Mouse (Mus musculus) spleen, postnatal 0 days (tissue): Measurements from ENCODE around the gene Mest. TPM values are rescaled to one million over a fixed set of nuclear protein-coding genes. Genes with fewer than 3 reads are reported as not detected.

ENCODE experiments used
- microRNA counts: library from miRNA; unstranded; fragments of <30 nt; microRNA quantifications from one replicate; lab custom pipeline; 2015
- polyA plus RNA-seq: library from polyadenylated mRNA; unstranded; fragments of >200 nt; fragmentation: Nextera tagmentation; extraction: Ambion mirVana; gene quantifications from 2 replicates; pipeline ENCODE4 v1.2.1, GENCODE M21; 2015

The Mest gene
- 118 and 147 TPM in 2 replicates for polyA plus RNA-seq

DNA sequence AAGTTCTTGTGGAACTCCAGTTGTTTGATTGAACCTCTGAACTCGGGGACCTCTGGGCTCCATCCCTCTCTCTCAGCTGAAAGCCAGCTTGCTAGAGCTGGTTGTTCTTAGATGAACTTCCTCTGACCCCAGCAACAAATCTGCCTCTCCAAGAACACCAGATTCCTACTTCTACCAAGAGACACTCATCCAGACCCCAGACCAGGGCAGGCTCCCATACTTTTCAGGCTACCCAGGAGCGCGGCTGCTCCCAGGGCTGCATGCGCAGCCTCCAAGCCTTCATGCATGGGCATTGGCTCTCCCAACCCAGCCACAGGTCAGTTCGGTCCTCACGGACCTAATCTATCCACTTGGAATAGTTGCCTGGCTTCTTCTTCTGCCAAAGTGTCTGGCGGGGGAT lies at the start of gene Mest:
Gene Mest (plus strand): TSS at position 217 of the 400 bp plus-strand sequence.

GRCm38 (mm10) chr6:30693350-30693991 lies 29.9 kb upstream of the Mest start, which contains the start of gene Cep41:
Gene Cep41, minus strand, starts transcription at chr6:30693749.

MicroRNA genes within 50 kb of the gene (microRNA counts, 519-probe panel; counts per million panel counts)
- 5,133 counts per million, percentile 36 among the panel's probes with 10 or more counts for microRNA mmu-miR-335-3p (lab: Ali Mortazavi, UCI)
- microRNA mmu-miR-335-5p (lab: Ali Mortazavi, UCI): 8,340 counts per million, percentile 81 among the panel's probes with 10 or more counts

Other genes starting within 250 kb of the Mest start
- 22.9 and 26.3 TPM in 2 replicates for gene Tmem209, start 213.8 kb upstream of the Mest start, polyA plus RNA-seq
- 0.26 TPM in 1 of 2 replicates, not detected in the other for gene Ssmem1, start 213.7 kb upstream of the Mest start, polyA plus RNA-seq
- gene Cpa2, start 182.0 kb upstream of the Mest start, polyA plus RNA-seq: 5.7 and 16.5 TPM in 2 replicates
- 0.04 TPM in 1 of 2 replicates, not detected in the other for gene Cpa4, start 155.2 kb upstream of the Mest start, polyA plus RNA-seq
- not detected in 2 replicates for gene Cpa5, start 112.5 kb upstream of the Mest start, polyA plus RNA-seq
- 5.4 and 22.8 TPM in 2 replicates for gene Cpa1, start 84.3 kb upstream of the Mest start, polyA plus RNA-seq
- gene Cep41, start 29.8 kb upstream of the Mest start, polyA plus RNA-seq: 7.7 and 7.9 TPM in 2 replicates
- gene Copg2, start 173.2 kb downstream of the Mest start, polyA plus RNA-seq: 10.5 and 11.4 TPM in 2 replicates
- gene Tsga13, start 192.0 kb downstream of the Mest start, polyA plus RNA-seq: 0.11 and 0.15 TPM in 2 replicates
- 0.17 and 0.24 TPM in 2 replicates for gene Klf14, start 235.5 kb downstream of the Mest start, polyA plus RNA-seq